Mouse (Mus musculus) left cerebral cortex, postnatal 36 days (tissue): Measurements from ENCODE around the gene Eef1akmt3. TPM values are rescaled to one million over a fixed set of nuclear protein-coding genes. Genes with fewer than 3 reads are reported as not detected.

Experiments
- DNase-seq, 2 experiments: peaks; one replicate each; pipeline ENCODE4 v3.0.0; 2021 to 2022; ENCODE audit warnings: low spot score in 2 of 2, mixed read lengths in 1 of 2
- intact Hi-C: fragments of 180-260 bp; cut with DNase I; formaldehyde crosslinking; loops from one replicate; pipeline ENCODE4 v1.15.1; 2025
- total RNA-seq, 2 experiments: library from RNA; stranded (reverse); gene quantifications; 2 replicates each; pipeline ENCODE4 v1.2.3; 2021

Gene Eef1akmt3
- total RNA-seq: not detected

DNA sequence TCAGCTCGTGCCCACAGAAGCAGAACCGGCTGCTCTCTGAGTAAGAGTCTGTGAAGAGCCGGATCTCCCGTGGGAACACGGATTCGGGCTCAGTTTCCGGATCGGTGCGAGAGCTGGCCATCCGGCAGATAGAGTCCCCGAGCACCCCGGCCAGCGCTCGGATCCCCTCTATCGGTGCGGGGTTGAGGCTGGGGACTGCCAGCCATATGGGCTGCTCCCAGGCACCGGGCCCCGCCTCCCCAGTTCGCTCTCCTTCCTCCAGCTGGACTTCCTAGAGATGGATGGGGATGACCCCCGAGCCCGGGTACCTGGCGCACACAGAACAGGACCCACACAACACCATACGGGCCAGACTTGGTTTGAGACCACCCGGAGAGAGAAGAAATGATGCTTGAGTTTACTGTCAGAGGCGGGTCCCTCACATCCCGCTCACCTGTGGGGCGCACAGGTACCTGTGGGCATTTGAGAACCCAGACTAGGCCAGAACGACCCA, at the start of gene Eef1akmt3, which contains the start of gene Mettl1:
Gene Eef1akmt3 (minus strand): TSS at position 240 of the 493 bp plus-strand sequence.
Gene Mettl1 (plus strand): TSS at position 141 of the 493 bp plus-strand sequence.
- intact Hi-C loops: no loop called here
- peak; percentile 48 to 50 for DNase-seq

DNA sequence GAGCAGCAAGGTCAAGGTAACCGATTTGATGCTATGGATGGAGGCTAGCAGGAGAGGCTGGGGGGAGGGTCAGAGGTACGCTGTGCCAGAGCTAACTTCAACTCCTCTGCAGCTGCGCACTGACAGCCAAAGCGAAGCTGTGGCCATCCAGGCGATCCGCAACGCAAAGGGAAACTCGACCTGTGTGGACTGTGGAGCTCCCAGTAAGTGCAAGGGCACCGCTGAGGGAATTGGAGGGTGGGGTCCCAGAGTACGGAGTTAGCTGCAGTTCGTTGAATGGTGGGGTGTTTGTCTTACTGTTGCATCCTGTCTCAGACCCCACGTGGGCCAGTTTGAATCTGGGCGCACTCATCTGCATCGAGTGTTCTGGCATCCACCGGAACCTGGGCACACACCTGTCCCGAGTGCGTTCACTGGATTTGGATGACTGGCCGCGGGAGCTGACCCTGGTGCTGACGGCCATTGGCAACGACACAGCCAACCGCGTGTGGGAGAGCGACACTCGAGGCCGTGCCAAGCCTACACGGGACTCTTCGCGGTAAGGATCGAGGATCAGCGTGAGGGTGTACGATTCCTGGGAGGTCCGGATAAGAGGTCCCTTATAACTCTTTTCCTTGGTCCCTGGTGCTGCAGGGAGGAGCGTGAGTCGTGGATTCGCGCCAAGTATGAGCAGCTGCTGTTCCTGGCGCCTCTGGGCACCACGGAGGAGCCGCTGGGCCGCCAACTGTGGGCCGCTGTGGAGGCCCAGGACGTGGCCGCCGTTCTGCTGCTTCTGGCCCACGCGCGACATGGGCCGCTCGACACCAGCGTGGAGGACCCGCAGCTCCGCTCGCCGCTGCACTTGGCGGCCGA, 49.5 kb upstream of the Eef1akmt3 start:
- intact Hi-C loops: no loop called here
- peak; percentile 60 to 72 for DNase-seq

DNA sequence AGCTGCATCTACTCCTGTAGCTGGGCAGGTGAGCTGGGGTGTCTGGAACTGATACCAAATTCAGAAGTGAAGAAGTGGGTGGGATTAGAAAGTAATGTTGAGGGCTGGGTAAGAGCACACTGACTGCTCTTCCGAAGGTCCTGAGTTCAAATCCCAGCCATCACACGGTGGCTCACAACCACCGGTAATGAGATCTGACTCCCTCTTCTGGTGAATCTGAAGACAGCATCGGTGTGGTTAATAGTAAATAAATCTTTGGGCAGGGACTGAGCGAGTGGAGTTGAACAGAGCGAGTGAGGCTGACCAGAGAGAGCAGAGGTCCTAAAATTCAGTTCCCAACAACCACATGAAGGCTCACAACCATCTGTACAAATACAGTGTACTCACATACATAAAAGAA, 44.3 kb upstream of the Eef1akmt3 start:
- intact Hi-C loops: no loop called here
- no peak for DNase-seq

DNA sequence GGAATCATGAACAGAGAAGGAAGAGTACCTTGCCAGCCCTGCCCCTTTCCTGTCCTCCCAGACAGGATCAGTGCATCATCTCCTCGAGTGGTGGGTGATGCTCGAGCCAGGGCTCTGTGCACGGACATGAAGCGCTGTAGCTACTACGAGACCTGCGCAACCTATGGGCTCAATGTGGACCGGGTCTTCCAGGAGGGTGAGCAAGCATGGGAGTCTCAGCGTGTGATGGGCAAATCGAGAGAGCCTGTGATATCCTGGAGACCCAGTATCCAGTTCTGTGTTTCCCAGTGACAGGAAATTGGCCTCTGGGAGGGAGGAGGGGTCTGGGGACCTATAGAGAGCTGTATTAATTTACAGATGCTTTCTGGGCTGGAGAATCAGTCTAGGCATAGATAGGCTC, 43.7 kb upstream of the Eef1akmt3 start:
- intact Hi-C loops: no loop called here

DNA sequence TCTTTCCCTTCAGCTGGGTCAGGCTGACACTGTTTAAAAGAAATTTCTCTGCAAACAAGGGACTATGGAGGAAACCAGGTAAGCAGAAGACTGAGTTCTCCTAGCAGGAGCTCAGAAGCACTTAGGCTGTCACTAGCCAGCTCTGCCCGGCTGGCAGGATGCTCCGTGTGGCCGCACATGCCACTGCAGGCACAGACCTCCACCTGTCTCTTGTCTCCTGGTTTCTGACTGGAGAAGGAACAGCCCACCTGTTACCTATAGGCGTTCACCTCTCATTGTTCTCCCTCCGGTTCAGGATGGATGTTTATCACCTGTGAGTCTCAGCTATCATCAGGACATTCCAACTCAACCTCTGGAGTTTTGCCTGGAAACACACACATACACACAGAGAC, 42.6 kb upstream of the Eef1akmt3 start:
- no peak for DNase-seq
- intact Hi-C loops: no loop called here

More for the DNA sequence above, 43.7 kb upstream of the Eef1akmt3 start:
- DNase-seq: no peak

DNA sequence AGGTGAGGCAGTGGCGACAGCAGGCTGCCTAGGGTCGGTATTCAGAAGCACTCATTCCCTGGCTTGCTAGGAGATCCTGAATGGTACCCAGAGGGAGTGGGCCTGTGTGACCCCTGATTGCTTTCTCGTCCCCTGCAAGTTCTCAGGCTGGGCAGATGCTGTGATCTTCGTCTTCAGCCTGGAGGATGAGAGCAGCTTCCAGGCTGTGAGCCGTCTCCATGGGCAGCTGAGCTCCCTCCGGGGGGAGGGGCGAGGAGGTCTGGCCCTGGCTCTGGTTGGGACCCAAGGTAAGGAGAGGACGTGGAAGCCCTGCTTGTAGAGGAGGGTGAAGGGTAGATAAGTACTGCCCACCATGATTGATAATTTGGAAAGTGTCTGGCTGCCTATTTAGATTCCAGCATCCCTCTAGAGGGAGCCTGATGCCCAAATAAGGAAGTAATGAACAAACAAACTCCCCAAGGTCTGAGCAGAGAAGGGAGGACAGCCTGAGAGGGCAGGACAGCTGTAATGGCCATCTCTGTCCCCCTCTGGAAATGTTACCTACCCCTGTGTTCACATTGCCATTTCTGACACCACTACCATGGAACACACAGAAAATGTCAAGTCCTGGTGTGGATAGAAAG, 42.1 kb upstream of the Eef1akmt3 start:
- intact Hi-C loops: no loop called here
- DNase-seq: no peak

DNA sequence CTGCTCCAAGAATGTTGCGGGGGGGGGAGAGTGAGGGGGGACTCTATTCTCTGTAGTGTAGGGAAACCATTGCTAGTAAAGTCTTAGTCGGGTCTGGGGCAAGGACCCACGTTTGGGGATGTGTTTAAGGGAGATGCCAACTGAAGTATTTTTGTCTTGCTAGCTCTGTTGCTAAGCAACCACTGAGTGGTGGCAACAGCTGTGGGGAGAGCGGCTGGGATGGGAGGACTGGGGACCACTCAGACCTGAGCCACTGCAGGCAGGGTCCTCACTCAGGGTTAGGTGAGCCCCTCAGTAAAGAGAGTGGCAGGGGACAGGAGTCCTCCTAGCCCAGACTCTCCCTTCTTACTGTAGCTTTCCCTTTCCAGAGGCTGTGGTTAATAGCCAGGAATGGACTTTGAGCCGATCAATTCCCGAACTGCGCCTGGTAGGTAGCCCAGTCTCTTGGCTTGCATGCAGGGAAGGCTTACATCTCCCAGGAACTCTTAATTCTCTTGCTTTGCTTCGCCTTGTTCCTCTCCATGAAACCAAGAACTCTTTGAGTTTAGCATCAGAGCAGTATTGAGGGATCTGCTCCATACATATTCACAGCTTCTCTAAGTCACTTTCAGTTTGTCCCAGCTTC, 40.8 kb upstream of the Eef1akmt3 start:
- intact Hi-C loops: no loop called here
- peak in 1 of 2 experiments; percentile 38 for DNase-seq

DNA sequence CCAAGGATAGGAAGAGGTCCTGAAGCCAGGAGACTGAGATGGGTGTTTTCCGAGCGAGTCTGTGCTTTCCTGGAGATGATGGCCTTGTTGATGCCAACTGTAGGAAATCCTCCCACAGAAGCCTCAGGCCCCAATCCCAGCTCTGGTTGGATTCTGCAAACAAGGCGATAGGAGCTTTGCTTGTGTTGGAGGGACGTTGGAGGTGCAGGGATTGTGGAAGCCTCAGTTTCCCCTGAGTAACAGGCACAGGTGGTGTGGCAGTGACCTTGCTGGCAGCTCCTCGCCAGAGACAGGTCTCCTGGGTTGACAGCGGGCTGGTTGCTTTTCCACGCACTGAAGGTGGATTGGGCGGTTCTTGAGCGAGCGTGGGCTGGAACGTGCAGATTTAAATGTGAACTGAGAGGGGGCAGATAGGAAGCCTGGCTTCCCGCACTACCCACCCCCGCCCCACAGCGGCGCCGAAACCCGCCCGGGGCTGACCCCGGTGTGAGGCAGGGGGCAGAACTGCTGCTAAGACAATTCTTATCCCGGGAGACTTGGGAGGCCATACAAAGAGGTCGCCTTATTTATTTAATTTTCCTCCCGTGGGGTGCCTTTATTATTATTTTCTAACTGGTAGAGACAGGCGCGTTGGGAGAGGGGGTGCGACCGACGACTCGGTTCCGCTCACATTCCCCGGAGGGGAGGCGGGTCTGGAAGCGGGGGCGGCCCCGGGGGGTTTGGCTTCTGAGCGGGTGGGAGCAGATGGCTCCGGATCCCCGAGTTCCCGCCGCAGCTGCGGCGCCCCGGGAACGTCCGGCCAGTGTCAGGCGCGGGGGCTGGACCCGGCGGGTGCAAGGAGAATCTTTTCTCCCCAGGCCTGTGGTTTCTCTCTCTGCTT, 39.8 kb upstream of the Eef1akmt3 start:
- intact Hi-C loops: no loop called here
- peak; percentile 70 to 80 for DNase-seq

DNA sequence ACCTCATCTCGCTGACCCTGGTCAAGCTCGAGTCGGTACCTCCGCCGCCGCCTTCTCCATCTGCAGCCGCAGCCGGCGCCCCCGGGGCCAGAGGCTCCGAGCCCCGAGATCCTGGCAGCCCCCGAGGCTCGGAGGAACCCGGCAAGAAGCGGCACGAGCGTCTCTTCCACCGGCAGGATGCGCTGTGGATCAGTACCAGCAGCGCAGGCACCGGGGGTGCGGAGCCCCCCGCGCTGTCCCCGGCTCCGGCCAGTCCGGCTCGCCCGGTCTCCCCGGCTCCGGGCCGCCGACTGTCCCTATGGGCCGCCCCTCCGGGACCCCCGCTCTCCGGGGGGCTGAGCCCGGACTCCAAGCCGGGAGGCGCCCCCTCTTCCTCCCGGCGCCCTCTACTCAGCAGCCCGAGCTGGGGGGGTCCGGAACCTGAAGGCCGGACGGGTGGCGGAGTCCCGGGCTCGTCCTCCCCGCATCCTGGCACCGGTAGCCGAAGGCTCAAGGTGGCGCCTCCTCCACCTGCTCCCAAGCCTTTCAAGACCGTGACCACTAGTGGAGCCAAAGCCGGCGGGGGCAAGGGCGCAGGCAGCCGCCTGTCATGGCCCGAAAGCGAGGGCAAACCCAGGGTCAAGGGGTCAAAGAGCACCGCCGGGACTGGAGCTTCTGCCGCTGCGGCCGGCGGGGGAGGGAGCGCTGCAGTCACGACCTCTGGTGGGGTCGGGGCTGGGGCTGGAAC, 38.5 kb upstream of the Eef1akmt3 start:
- peak in 1 of 2 experiments; percentile 46 for DNase-seq
- intact Hi-C loops: loop anchor here (5.0 kb wide), 1 partner anchor 87 kb away; the partner anchor contains the start of gene B4galnt1

DNA sequence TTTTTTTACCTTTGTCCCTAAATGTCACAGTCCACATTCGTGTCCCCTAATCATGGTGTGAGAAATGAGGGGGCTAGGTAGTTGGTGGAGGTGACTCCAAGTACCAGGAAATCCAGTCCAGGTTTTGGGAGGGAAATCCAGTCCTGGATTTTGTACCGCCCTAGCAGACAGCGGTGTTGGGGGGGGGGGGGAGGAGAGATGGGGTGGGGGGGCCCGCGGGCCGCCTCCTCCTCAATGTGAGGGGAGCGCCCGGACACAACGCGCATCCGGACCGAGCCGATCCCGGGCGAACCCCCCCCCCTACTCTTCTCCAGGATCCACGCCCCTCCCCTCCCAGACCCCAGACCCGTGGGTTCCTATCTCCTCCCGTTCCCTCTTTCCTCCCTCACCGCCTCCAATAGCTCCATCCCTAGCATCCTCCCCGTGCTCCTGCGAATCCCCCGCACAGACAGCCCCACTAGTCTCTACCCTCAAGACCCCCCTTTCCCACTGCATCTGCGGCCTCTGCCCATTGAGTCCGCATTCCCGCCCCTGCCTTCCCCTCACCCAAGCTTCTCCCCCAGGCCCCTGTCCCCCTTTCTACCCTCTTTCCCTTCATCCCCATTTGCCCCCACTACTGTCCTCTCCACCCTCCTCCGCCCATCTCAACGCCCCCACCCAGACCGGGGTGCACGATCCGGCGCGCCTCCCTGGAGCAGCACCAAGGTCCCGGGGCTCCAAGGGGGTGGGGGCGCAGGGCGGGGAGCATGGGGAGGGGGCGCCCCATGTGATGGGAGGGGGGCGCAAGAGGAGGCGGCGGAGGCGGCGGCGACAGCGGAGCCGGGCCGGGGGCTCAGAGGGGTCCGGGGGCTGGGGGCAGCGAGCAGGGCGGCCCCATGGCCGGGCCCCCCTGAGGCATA, 37.6 kb upstream of the Eef1akmt3 start:
- peak; percentile 71 to 81 for DNase-seq
- intact Hi-C loops: loop anchor here (5.0 kb wide), 1 partner anchor 88 kb away; the partner anchor contains the start of gene B4galnt1

DNA sequence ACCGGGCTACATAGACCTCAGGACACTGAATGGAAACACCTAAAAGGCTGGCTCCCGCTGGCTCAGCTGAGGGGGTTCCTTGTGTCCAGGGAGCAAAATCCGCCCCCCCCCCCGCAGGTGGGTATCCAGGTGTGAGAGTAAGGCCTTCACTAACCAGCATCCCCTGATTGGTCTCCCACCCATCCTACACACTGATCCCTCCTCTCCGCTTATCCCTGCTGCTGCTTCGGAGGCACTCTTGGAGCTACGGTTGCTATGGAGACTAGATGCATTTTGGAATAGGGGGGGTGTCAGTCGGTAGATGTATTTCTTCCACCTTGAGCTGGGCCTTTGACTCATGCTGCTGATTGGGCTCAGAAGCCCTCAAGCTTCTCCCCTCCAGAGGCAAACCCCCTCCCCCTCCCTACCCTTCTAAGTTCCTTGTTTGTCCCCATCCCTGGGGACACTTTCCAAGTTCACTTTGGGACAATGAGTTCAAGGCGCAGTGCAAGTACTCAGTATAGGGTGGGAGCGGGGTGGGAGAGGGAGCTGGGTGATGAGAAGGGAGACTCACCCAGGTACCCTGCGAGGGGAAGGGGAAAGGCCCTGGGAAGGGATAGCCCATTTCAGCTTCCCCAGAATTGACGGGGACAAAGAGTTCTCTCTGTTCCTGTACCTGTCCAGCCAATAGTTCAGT, 36.8 kb upstream of the Eef1akmt3 start:
- intact Hi-C loops: loop anchor here (5.0 kb wide), 1 partner anchor 89 kb away; the partner anchor contains the start of gene B4galnt1
- peak; percentile 65 to 69 for DNase-seq

DNA sequence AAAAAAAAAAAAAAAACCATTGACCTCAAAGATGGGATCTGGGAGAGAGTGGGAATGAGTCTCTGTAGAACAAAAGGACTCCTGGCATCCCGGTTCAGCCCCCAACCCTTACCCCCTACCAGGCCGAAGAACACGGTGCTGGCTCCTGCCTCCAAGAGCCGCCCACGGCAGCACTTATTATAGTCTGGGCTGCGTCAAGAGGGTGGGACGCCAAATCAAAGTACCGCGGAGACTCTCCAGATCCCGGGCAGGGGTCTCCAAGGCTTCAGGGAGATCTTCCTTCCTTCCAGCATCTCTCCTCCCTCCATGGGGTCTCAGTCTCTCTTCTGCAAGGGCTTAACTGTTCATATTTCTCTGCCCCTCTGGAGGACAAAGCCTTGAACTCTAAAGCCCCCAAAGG, 36.2 kb upstream of the Eef1akmt3 start:
- DNase-seq: peak in 1 of 2 experiments; percentile 48
- intact Hi-C loops: loop anchor here (5.0 kb wide), 1 partner anchor 90 kb away; the partner anchor contains the start of gene B4galnt1

DNA sequence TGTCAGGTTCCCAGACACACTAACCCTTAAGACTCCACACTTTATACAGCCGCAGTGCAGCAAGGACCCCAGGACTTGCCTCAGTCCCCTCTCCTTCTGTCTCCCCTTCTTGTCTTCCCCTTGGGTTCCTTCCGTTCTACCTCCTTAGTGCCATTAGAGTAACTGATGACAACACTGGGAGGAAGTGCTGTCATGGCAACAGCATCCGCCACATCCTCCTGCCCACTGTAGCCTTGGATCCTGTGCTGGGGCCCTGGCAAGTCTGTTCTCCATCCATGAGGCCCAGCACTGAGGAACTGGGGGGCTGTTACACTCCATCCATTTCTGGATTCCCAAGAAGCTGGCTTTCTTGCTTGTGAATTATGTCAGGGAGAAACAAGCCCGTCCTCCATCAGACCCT, 34.8 kb upstream of the Eef1akmt3 start:
- intact Hi-C loops: loop anchor here (5.0 kb wide), 1 partner anchor 91 kb away; the partner anchor contains the start of gene B4galnt1
- DNase-seq: peak in 1 of 2 experiments; percentile 40

DNA sequence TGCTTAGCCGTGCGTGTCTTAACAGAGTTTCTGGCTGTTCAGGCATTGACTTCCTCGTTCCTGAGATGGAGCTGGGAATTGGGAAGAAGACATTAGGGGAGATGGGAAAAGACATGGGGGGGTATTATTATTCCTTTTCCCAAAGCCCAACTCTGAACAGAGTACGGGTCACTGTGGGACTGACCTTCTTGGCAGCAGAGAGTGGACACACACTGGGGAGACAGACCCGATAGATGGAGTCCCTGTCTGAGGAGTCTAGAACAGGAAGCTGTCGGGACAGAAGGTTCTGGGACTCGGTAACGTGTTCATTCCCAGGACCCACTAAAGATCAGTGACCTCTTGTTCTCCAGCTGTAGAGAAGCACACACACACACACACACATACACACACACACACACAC, 34.3 kb upstream of the Eef1akmt3 start:
- intact Hi-C loops: loop anchor here (5.0 kb wide), 1 partner anchor 92 kb away; the partner anchor contains the start of gene B4galnt1
- no peak for DNase-seq

DNA sequence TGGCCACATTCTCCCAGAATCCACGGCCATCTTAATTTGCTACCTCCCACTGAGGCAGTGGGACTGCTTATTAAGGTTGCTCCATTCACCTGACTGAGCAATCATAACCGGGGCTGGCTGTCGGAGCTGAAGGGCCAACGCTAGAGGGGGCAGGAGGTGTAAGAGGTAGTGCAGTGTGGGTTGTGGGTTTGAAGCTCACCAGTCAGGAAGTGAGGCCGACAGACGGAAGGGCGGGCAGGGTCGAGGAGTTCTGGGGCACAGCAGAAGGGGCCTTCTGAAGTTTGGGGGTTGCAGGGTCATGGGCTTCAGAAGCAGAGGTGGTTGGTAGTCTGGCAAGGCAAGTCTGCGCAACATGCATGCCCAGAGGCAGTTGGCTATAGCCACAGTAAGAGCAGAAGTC, 33.8 kb upstream of the Eef1akmt3 start, which contains the start of gene Agap2:
Gene Agap2 (plus strand): TSS at position 205 of the 400 bp plus-strand sequence.
- intact Hi-C loops: loop anchor here (5.0 kb wide), 1 partner anchor 92 kb away; the partner anchor contains the start of gene B4galnt1
- DNase-seq: no peak

DNA sequence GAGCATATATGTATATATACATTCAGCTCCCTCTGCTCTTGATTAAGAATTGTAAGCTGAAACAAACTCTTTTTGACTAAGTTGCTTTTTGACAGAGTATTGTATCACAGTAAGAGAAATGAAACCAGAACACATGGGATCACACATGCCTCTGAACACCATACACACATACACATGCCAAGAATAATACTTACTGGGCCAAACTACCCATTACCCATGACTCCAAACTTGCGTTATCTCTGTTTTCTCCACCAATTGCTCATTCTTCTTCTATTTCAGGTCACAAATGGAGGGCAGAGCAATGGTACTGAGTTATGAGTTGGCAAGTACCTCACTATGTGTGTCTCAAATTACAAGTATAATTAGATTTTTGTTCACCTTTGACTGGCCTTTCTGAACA, 32.7 kb upstream of the Eef1akmt3 start:
- intact Hi-C loops: no loop called here
- no peak for DNase-seq
